Mouse (Mus musculus) small intestine, adult 2 months (tissue): ENCODE results near the gene St6galnac6.

Source experiments
- CTCF ChIP-seq: fragments of 200-500 bp; IDR thresholded peaks from 2 replicates; pipeline ENCODE4 v1.5.1; 2012; ENCODE audit warnings: low read depth, mild to moderate bottlenecking, control low read depth, inconsistent platforms, low read length, moderate library complexity, mixed read lengths; ENCODE audit not compliant: insufficient replicate concordance, insufficient read length; ENCODE audit errors: extremely low read depth
- POLR2A ChIP-seq: fragments of 200-500 bp; IDR thresholded peaks from 2 replicates; pipeline ENCODE4 v1.6.1; 2012; ENCODE audit warnings: low read depth, mild to moderate bottlenecking, control low read depth, inconsistent platforms, low read length, moderate library complexity

DNA sequence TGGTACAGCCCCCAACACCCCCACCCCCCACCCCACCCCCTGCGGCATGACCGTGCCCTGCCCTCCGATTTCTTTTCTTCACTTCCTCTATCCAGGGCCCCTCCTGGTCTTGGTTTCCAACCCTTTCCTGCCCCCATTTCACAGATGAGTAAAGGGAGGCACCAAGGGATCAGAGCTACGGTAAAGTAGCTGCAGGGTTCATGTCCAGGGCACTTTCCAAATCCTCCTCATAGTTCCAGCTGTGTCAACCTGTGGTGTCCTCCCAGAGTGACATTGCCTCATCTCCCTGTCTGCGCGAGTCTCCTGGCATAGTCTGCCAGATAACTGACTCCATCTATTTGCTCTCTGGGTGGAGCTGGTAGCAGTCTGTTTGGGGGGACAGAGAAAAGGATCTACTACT is 66.3 kb downstream of the St6galnac6 start:
- TF ChIP-seq CTCF = no peak
- no peak for TF ChIP-seq POLR2A
